In the genomic region with DNA sequence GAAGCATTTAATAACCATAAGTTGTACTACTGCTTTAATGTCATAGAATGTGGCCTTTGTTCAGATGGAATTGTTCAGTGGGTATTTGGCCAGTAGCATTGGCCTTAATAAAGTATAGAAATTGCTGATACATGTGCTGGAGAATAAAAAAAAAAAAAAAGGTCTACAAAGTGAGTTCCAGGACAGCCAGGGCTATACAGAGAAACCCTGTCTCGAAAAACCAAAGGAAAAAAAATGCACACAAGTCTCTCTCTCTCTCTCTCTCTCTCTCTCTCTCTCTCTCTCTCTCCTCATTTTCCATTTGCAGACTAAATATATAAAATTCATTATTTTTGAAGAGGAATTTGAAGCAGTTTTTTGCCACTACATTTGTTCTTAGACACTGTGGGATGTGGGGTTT, we compare ENCODE assay signal across 21 mouse cellular contexts.
DNase-seq lines count a peak whose midpoint lies in the region; ATAC-seq and TF ChIP-seq lines count a peak whose summit lies in the region.
"Had no signal": no experiment of that assay in that cellular context is flagged by ENCODE, and none has a peak within 500 bp of the region (broad histone marks: within the 10 kb centered on the region; RNA-seq: fewer than 3 reads in every experiment).

No protein-coding gene starts in this region.

- H3K36me3 ChIP-seq in forebrain, embryonic 13.5 days (ENCODE audit: poor library complexity, severe bottlenecking), result no peaks in the 10 kb centered on the region
- H3K36me3 ChIP-seq in forebrain, embryonic 12.5 days (replicated peaks), result no peaks in the 10 kb centered on the region
- H3K36me3 ChIP-seq in hindbrain, embryonic 15.5 days, result no peaks in the 10 kb centered on the region
- H3K36me3 ChIP-seq in hindbrain, embryonic 11.5 days (ENCODE audit: control insufficient read depth, insufficient read depth, low read length), result no peaks in the 10 kb centered on the region
- H3K36me3 ChIP-seq: embryonic facial prominence, embryonic 15.5 days; G1E; heart, embryonic 13.5 days had no signal

- intact Hi-C loops in left cerebral cortex, adult 2 months (cut with DNase I), result no loop called here
- intact Hi-C loops in left cerebral cortex, postnatal 10 days (cut with DNase I), result no loop called here

- 61% methylated on average over 1 of the region's 1 CpGs for WGBS in forebrain, embryonic 13.5 days
- 73% methylated on average over 1 of the region's 1 CpGs for WGBS in forebrain, embryonic 12.5 days
- 53% methylated on average over 1 of the region's 1 CpGs for WGBS in hindbrain, embryonic 15.5 days
- 75% methylated on average over 1 of the region's 1 CpGs for WGBS in hindbrain, embryonic 11.5 days

- no peaks in the 10 kb centered on the region for H3K27me3 ChIP-seq in forebrain, embryonic 13.5 days
- no peaks in the 10 kb centered on the region for H3K27me3 ChIP-seq in forebrain, embryonic 12.5 days
- no peaks in the 10 kb centered on the region for H3K27me3 ChIP-seq in hindbrain, embryonic 15.5 days
- H3K27me3 ChIP-seq in hindbrain, embryonic 11.5 days (ENCODE audit: control insufficient read depth, insufficient read depth, low read length), result no peaks in the 10 kb centered on the region
- H3K27me3 ChIP-seq: embryonic facial prominence, embryonic 15.5 days; heart, embryonic 13.5 days had no signal

- TF ChIP-seq CTCF in left cerebral cortex, adult 2 months (IDR thresholded peaks at IDR 0.05), result no peak
- TF ChIP-seq CTCF in cortical plate, adult 2 months (IDR thresholded peaks at IDR 0.05; ENCODE audit: extremely low read depth, insufficient read depth, low read length), result no peak

- H3K9ac ChIP-seq in forebrain, embryonic 13.5 days, result no peak overlapping the region
- no peak overlapping the region for H3K9ac ChIP-seq in forebrain, embryonic 12.5 days
- H3K9ac ChIP-seq in hindbrain, embryonic 15.5 days, result no peak overlapping the region
- H3K9ac ChIP-seq in hindbrain, embryonic 11.5 days (ENCODE audit: low read depth, low read length), result no peak overlapping the region
- H3K9ac ChIP-seq: embryonic facial prominence, embryonic 15.5 days; heart, embryonic 13.5 days had no signal

- no peak for DNase-seq in hindbrain, embryonic 11.5 days (ENCODE audit: low spot score)
- no peak for DNase-seq in left cerebral cortex, adult 2 months (ENCODE audit: extremely low spot score in 1 of 2, low spot score in 2 of 2)
- no peak for DNase-seq in left cerebral cortex, postnatal 10 days (ENCODE audit: extremely low spot score in 1 of 2, low spot score in 2 of 2)
- no peak for DNase-seq in heart, adult 18-20 months
- DNase-seq: adrenal gland, adult 8-10 months; adrenal gland, postnatal 36 days; B cell, adult 2 months; embryo, embryonic 11 days; gastrocnemius, adult 2 months; gastrocnemius, postnatal 25 days; heart, postnatal 36 days had no signal

- peak overlapping the region; percentile 57 for H3K27ac ChIP-seq in forebrain, embryonic 13.5 days
- H3K27ac ChIP-seq in forebrain, embryonic 12.5 days, result no peak overlapping the region
- peak overlapping the region; percentile 48; the same call in 1 of the 2 replicates for H3K27ac ChIP-seq in hindbrain, embryonic 15.5 days (replicated peaks)
- H3K27ac ChIP-seq in hindbrain, embryonic 11.5 days (ENCODE audit: low read depth, low read length), result no peak overlapping the region
- H3K27ac ChIP-seq in left cerebral cortex, adult 2 months, result peak overlapping the region; percentile 76
- H3K27ac ChIP-seq in cortical plate, adult 2 months (ENCODE audit: insufficient read depth, low read length), result peak overlapping the region; percentile 54; the same call in 1 of the 2 replicates
- H3K27ac ChIP-seq: embryonic facial prominence, embryonic 15.5 days; gastrocnemius, adult 2 months; heart, embryonic 13.5 days had no signal

- H3K9me3 ChIP-seq in forebrain, embryonic 13.5 days (replicated peaks), result no peaks in the 10 kb centered on the region
- no peaks in the 10 kb centered on the region for H3K9me3 ChIP-seq in forebrain, embryonic 12.5 days
- H3K9me3 ChIP-seq in hindbrain, embryonic 15.5 days, result no peaks in the 10 kb centered on the region
- no peaks in the 10 kb centered on the region for H3K9me3 ChIP-seq in hindbrain, embryonic 11.5 days (ENCODE audit: control insufficient read depth, low read length)
- H3K9me3 ChIP-seq: embryonic facial prominence, embryonic 15.5 days; G1E; heart, embryonic 13.5 days had no signal

- peak; percentile 54 for ATAC-seq in forebrain, embryonic 13.5 days
- ATAC-seq in forebrain, embryonic 12.5 days (ENCODE audit: low FRiP score), result no peak
- ATAC-seq in hindbrain, embryonic 15.5 days (ENCODE audit: low FRiP score, low read depth), result peak; percentile 15; the same call in 1 of the 2 replicates
- ATAC-seq in hindbrain, embryonic 11.5 days (ENCODE audit: low FRiP score), result no peak
- ATAC-seq: CD4-positive, CD25-positive, alpha-beta regulatory T cell, adult 4 months; intestine, embryonic 16.5 days had no signal

- no peak overlapping the region for H3K4me3 ChIP-seq in forebrain, embryonic 13.5 days
- H3K4me3 ChIP-seq in forebrain, embryonic 12.5 days (replicated peaks), result no peak overlapping the region
- no peak overlapping the region for H3K4me3 ChIP-seq in hindbrain, embryonic 15.5 days
- no peak overlapping the region for H3K4me3 ChIP-seq in hindbrain, embryonic 11.5 days (ENCODE audit: low read depth, low read length)
- H3K4me3 ChIP-seq in left cerebral cortex, adult 2 months, result no peak overlapping the region
- no peak overlapping the region for H3K4me3 ChIP-seq in cortical plate, adult 2 months (ENCODE audit: insufficient read depth, low read length)
- H3K4me3 ChIP-seq: embryonic facial prominence, embryonic 15.5 days; erythroblast, embryonic 14.5 days; gastrocnemius, adult 2 months; heart, embryonic 13.5 days had no signal

- H3K4me2 ChIP-seq in forebrain, embryonic 13.5 days, result no peak overlapping the region
- no peak overlapping the region for H3K4me2 ChIP-seq in forebrain, embryonic 12.5 days
- H3K4me2 ChIP-seq in hindbrain, embryonic 15.5 days, result no peak overlapping the region
- no peak overlapping the region for H3K4me2 ChIP-seq in hindbrain, embryonic 11.5 days (replicated peaks; ENCODE audit: low read depth, low read length)
- H3K4me2 ChIP-seq: embryonic facial prominence, embryonic 15.5 days; heart, embryonic 13.5 days had no signal

- no peak for TF ChIP-seq POLR2A in cortical plate, adult 2 months (IDR thresholded peaks at IDR 0.05; ENCODE audit: extremely low read depth, insufficient read depth, low read length)

- 0 out of 2 replicates have a peak, but pooled peaks cover 6% of the 10 kb centered on the region for H3K4me1 ChIP-seq in forebrain, embryonic 13.5 days
- no peaks in the 10 kb centered on the region for H3K4me1 ChIP-seq in forebrain, embryonic 12.5 days
- peaks cover 10% of the 10 kb centered on the region for H3K4me1 ChIP-seq in hindbrain, embryonic 15.5 days (replicated peaks)
- H3K4me1 ChIP-seq in hindbrain, embryonic 11.5 days (replicated peaks; ENCODE audit: control insufficient read depth, insufficient read depth, low read length), result no peaks in the 10 kb centered on the region
- H3K4me1 ChIP-seq in cortical plate, adult 2 months (ENCODE audit: control insufficient read depth, insufficient read depth, low read length), result peaks cover 4% of the 10 kb centered on the region
- H3K4me1 ChIP-seq: embryonic facial prominence, embryonic 15.5 days; heart, embryonic 13.5 days had no signal

Comparison
In these comparisons a context has a peak if more than half of its experiments do, and no peak if none do; other contexts are left out.
1. ATAC-seq: peak in forebrain, embryonic 13.5 days (single experiment) and hindbrain, embryonic 15.5 days (single experiment); none in forebrain, embryonic 12.5 days (single experiment) and hindbrain, embryonic 11.5 days (single experiment).
2. H3K27ac ChIP-seq: peak in forebrain, embryonic 13.5 days (single experiment), hindbrain, embryonic 15.5 days (single experiment), left cerebral cortex, adult 2 months (single experiment) and cortical plate, adult 2 months (single experiment); none in forebrain, embryonic 12.5 days (single experiment) and hindbrain, embryonic 11.5 days (single experiment).